Mouse (Mus musculus): Measurements from ENCODE around the gene Egln1.

The Egln1 gene

DNA sequence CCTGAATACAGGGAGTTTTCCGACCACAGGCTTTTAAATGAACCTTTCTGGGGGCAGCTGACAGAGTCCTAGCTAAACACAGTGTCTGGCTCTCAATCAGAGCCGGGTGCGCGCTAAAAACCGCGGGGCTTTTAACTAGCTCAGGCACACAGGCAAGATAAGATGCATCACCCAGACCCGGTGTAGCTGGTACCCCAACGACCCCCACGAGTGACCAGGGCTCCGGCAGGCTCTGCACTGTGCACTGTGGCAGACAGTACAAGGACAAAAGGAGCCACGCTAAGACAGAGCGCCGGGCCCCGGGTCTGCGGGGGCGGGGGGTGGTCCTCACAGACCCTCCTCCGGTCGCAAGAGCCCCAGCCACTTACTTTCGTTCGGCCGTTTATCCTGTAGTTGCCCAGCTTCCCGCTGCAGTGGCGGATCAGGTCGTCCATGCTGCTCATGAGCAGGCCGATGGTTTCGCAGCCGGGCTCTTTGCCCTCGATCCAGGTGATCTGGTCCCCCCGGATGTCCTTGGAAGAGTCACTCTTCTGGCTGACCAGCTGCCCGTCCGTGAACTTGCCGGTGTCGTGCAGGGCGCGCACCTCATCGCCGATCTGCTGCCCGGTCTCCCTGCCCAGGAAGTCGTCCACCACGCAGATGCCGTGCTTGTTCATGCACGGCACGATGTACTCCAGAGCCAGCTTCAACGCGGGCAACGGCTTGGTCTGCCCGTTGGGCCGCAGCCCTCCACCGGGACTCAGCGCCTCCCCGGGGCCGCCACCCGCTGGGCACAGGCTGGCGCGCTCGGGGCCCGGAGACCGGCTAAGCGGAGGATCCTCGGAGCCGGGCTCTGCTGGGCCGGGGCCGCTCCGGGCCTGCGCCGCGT, 1.0 kb downstream of the Egln1 start:
- in situ Hi-C loops (cut with MboI, MseI), result no loop called here

DNA sequence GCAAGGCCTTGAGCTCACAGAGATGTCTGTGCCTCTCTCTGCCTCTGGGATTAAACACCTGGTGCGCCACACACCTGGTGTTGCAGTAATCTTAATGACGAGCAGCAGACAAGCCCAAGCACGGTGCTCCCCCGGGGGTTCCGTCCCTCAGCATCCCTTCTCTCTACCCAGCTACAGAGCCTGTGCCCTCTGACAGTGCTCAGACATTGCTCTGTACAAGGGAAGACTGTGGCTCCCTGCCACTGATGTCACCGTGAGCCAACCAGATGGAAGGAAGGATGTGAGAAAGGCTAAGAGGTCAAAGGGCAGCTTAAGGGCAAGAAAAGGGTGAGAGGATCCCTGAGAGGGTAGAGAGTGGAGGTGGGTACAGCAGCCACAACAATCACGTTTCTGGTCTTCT, 4.7 kb downstream of the Egln1 start:
- in situ Hi-C loops (cut with MboI, MseI), result no loop called here

DNA sequence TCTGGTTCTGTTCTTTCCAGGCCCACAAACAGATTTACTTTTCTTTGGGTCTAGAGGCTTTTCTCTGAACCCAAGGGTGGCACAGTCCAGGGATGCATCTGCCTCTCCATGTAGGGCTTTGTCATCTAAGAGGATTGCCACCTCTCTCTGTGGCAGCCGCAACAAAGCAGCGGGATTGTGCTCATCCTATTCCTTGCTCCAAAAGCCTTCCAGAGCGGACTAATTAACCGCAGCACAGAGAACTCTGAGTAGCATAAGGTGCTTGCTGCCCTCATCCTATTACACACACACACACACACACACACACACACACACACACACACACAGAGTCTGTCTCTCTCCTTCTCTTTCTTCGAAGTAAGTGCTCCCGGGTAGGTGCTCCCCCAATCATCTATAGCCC, 5.3 kb downstream of the Egln1 start:
- in situ Hi-C loops (cut with MboI, MseI), result no loop called here

- in situ Hi-C loops (cut with MboI, MseI), result no loop called here
Measured at GRCm38 (mm10) chr8:124937293-124937692, 11.8 kb downstream of the Egln1 start.

- in situ Hi-C loops (cut with MboI, MseI), result no loop called here
Measured at GRCm38 (mm10) chr8:124936699-124937098, 12.4 kb downstream of the Egln1 start.

DNA sequence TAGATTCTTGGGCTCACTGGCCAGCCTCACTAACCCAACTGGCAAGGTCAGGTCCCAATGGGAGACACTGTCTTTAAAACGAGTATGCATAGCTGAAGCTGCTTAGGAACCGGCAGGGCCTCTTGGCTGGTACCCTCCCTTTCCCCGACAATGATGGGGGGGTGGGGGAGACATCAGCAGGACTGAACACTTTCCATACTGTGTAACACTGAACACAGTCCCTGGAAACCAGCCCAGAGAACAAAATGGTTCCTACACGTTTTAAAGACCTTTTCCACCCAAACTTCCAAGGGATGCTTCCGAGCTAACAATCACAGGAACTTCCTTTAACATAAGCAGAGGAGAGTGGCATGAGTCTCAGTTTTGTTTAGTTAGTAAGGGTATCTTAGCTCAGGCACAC, 14.0 kb downstream of the Egln1 start:
- in situ Hi-C loops (cut with MboI, MseI), result no loop called here

- in situ Hi-C loops (cut with MboI, MseI), result no loop called here
Measured at GRCm38 (mm10) chr8:124932435-124932834, 16.7 kb downstream of the Egln1 start.

GRCm38 (mm10) chr8:124930649-124931048, 18.5 kb downstream of the Egln1 start:
- in situ Hi-C loops (cut with MboI, MseI), result no loop called here

DNA sequence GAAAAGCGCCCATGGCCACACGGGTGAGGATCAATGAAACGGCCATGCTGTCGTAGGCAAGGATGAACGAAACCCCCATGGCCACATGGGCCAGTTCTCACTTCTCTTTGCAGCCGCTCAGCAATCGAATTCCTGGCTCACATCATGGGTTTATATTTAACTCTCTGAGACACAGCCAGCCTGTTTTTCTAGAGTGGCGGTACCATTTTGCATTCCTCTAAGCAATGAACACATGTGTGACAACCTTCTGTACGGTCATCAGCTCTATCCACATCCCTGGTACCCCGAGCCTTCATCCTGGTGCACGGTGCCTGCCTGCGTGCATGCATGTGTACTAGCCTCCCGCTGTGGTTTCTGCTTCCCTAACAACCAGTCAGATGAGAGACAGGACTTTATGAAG, 19.0 kb downstream of the Egln1 start:
- in situ Hi-C loops (cut with MboI, MseI), result no loop called here

DNA sequence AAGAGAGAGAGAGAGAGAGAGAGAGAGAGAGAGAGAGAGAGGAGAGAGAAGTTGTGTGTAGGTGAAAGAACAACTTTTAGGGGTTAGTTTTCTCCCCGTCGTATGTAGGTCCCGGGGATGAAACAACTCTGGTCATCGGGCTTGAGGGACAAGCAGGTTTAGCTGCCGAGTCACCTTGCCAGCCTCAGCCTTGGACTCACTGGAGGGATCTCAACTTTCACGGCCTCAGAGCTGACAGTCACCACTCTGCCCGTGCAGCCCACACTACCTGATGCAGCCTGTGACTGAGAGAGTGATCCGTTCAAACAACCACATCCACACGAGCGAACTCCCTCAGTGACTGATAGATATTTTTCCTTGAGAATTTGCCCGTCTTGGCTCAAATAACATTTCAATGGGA, 20.1 kb downstream of the Egln1 start:
- in situ Hi-C loops (cut with MboI, MseI), result no loop called here

- in situ Hi-C loops (cut with MboI, MseI), result no loop called here
Measured at GRCm38 (mm10) chr8:124926351-124926771, 22.8 kb downstream of the Egln1 start.

GRCm38 (mm10) chr8:124925544-124926266, 23.4 kb downstream of the Egln1 start:
- in situ Hi-C loops (cut with MboI, MseI), result no loop called here

- in situ Hi-C loops (cut with MboI, MseI), result loop anchor here (25.0 kb wide), 1 partner anchor 1538 kb away; no protein-coding TSS in a partner anchor
Measured at GRCm38 (mm10) chr8:124923971-124924652, 25.0 kb downstream of the Egln1 start.

DNA sequence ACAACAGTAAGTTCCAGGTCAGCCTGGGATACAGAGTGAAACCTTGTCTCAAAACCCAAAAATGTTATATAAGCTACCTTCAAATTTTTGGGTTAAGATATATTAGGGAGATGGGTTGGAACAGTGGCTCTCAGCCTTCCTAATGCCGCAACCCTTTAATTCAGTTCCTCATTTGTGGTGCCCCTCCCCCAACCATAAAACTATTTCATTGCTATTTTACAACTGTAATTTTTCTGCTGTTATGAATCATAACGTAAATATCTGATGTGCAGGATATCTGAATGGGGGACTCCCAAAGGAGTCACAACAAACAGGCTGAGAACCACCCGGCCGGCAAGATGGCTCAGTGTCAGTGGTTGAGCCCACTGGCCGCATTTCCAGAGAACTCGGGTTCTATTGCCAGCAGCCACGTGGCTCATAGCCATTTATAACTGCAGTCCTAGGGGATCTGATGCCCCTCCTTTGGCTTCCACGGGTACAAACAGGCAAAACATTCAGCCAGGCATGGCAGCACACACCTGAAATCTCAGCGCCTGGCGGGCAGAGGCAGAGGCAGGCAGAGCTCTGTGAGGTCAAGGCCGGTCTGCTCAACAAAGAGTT, 26.5 kb downstream of the Egln1 start:
- in situ Hi-C loops (cut with MboI, MseI), result loop anchor here (25.0 kb wide), 1 partner anchor 1540 kb away; no protein-coding TSS in a partner anchor

GRCm38 (mm10) chr8:124921369-124922279, 27.5 kb downstream of the Egln1 start:
- in situ Hi-C loops (cut with MboI, MseI), result loop anchor here (25.0 kb wide), 1 partner anchor 1541 kb away; no protein-coding TSS in a partner anchor

GRCm38 (mm10) chr8:124917741-124918484, 31.2 kb downstream of the Egln1 start:
- in situ Hi-C loops (cut with MboI, MseI), result loop anchor here (25.0 kb wide), 1 partner anchor 1544 kb away; no protein-coding TSS in a partner anchor

DNA sequence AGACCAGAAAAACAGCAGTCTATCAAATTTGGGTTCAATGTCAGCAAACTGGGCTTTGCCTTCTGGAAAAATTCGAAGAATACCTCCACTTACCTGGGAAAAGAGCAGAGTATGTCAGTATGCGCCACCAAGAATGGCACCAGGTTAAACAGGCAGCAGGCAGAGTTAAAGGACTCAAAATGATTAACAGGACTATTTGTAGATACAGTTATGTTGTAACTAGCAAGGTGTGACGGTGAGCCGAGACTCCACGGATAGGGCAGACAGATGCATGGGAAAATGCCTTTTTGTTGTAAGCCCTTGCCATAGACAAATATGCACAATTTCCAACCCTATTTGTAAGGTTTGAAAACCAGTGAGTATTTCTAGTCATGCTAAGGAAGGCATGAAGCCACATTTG, 35.1 kb downstream of the Egln1 start:
- in situ Hi-C loops (cut with MboI, MseI), result loop anchor here (25.0 kb wide), 1 partner anchor 1548 kb away; no protein-coding TSS in a partner anchor

- in situ Hi-C loops (cut with MboI, MseI), result loop anchor here (25.0 kb wide), 1 partner anchor 1550 kb away; no protein-coding TSS in a partner anchor
Measured at GRCm38 (mm10) chr8:124911938-124912872, 36.9 kb downstream of the Egln1 start.
